Mouse (Mus musculus) right cerebral cortex, postnatal 36 days (tissue): ENCODE measurements around the gene Syne3.

Experiments
- DNase-seq, 2 experiments: peaks; one replicate each; pipeline ENCODE4 v3.0.0; 2022; ENCODE audit warnings: low spot score in 2 of 2, mixed read lengths in 1 of 2

Syne3 gene

DNA sequence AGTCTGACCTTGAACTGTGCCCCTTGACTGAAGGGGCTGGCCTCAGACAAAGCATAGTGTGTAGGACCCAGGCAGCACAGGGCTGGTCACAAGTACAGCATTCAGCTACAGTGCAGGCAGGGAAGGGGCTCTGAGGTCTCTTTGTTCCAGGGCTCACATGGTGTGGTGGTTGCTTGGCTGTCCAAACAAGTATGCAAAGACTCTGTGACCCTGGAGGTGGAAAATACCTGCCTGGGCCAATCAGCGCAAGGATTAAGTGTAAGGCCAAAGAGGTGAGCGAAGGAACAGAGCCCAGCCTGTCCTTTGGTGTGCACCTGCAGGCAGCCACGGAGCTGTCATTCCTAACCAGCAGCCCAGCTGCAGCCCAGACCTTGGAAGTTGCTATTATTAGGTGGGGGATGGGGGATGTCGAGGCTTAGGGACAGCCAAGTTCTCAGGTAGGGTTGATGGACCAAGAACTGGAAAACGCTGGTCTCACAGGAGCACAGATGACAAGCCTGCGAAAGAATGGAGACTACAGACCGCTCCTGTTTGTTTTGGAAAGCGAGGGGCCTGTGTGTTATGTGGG, 112.5 kb downstream of the Syne3 start:
- no peak for DNase-seq

DNA sequence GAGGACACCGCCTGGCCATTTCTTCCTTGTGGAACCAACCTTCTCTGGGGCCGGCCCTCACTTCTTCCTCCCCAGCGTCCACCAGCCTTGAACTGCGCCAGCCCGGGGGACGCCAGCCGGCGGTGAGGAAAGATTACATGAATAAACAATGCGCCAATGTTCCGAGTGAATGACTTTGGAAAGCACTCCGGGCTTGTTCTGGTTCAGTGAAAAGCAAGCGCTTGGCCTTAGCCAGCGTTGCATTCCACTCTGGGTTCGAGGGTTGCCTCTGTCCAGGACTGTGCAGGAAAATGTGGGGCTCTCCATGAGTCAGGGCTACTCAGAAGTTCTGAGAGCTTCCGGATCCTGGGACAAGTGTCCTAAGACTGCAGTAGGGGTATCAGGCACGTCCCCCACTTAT, 113.0 kb downstream of the Syne3 start:
- peak in 1 of 2 experiments; percentile 34 for DNase-seq

DNA sequence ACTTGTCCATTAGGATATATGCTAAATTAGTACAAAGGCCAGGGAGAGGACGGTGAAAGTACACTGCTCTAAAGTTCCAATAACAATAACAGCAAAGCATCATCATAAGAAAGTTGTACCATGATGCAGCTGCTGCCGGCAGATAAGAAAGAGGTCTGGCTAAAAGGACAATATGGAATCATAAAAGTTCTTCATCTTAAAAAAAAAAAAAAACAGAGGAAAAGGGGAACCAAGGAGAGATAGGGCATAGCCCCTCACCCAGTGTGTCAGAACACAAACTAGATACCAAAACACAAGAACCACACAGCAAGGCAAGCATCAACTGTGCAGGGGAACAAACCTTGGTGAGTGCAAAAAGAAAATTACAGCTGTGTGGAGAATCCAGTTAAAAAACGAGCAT, 117.4 kb downstream of the Syne3 start:
- no peak for DNase-seq

DNA sequence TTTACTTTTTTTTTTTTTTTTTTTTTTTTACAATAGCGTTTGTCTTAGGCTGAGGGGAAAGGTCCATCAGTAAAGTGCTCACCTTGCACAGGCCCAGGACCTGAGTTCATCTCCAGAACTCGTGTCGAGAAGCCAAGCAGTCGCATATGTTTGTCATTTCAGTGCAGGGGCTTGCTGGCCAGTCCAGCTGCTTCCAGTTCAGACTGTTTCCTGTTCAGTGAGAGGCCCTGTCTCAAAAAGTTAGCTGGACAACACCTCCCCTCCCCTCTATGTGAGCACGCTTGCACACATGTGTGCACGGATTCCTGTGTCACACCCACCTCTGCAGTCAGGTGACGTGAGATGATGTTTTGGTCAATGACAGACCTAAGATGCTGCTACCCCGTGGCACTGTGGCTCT, 119.5 kb downstream of the Syne3 start:
- no peak for DNase-seq

DNA sequence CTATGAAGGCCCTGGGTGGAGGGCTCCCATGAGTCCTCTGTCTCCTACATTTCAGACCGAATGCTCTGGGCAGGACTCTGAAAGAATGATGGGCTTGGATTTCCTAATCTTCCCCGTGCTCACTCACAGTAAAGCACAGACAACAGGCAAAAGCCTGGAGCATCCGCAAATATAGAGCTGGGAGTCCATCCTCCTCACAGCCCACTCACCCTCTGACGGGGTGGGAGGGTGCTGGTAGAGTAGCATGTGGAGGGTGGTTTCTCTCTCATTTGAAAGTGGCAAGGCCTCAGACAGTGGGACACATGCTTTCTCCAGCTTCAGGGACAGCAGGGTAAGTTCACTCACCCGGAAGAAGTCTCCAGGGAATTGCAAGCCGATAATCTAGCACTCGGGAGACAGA, 123.5 kb downstream of the Syne3 start:
- DNase-seq: peak in 1 of 2 experiments; percentile 30

DNA sequence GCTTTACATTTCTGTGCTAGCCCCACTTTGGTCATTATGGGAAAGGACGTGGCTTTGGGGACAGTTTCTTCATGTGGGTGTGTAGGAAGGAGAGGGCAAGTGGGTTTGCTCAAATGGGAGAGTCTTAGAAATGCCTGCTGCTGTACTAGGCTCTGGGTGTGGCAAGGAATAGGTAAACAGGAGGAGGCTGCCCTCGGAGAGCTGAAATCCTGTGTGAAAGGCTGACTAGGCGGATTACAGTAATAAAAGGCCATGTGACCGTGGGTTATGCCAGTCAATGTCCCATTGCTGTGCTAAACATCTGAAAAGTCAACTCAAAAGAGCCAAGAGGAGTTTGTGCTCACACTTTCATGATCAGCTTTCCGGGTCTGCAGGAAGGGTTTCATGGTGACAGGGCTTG, 127.1 kb downstream of the Syne3 start:
- no peak for DNase-seq

DNA sequence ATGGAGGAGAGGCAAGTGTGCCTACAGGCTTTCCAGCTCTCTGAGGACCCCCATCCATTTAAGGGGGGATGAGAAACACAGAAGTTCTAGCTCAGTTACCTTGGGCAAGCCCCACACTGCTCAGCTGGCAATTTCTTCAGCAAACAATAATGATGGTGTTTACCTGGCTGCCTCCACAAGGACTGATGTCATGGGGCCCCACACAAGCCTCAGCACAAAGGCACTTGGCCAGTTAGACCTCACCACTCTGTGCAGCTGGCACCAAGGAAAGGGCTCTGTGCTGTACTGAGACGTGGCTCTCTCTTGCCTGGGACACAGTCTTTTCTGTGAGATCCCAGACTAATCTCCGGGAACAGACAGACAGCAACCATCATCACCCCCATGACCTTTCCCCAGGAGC, 127.5 kb downstream of the Syne3 start:
- no peak for DNase-seq

DNA sequence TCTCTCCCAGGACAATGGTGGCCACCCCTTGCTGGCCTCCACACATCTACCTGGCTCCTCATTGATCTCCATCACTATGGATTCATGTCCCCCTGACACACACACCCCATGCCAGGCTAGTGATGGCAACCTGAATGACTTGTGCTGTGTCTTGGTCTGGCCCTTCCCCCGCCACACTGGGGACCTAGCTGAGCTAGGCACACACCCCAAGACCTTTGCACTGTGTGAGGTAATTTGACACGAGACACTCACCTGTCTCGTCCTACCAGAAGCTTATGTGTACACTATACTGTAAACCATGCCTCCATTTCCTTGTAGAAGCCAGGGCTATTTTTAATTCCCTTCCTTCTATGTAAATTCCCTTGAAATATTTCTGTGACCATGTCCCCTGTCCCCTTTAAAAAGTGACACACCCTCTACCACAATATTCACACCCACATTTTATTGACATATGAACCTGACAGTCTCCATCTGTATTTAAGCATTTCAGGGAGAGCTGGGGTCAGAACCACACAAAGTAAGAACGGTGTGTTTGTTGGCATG, 128.0 kb downstream of the Syne3 start:
- no peak for DNase-seq

DNA sequence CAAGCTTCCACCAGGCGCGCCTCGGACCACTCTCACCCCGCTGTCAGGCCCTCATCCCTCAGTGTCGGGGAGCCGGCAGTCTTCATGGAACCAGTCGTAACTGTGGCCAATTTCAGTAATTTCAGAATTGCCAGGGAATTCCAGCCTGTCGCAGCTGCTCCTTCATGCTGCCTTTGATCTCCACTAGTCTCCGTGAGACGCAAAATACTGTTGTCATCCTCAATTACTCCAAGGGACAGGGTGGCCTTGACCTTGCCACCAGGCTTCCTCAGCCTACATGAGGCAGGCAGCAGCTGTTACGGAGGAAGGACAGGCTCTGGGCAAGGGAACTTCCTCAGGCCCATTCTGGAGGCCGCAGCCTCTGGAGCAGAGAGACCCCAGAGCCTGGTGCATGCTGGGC, 129.2 kb downstream of the Syne3 start:
- no peak for DNase-seq
